Mouse (Mus musculus) CH12.LX (cell line): ENCODE results near the gene Cst12. TPM values are rescaled to one million over a fixed set of nuclear protein-coding genes. Genes with fewer than 3 reads are reported as not detected.

Source experiments
- DNase-seq: peaks from one replicate; pipeline ENCODE4 v3.0.0-alpha.2; 2013; ENCODE audit errors: extremely low read depth
- H3K27ac ChIP-seq: 2 replicates; pipeline ENCODE4 v1.5.1; 2012; ENCODE audit warnings: low read depth, mild to moderate bottlenecking, control low read depth, moderate library complexity; ENCODE audit not compliant: insufficient read depth
- H3K27me3 ChIP-seq: replicated peaks from 2 replicates; pipeline ENCODE3; 2012; ENCODE audit warnings: inconsistent platforms
- H3K36me3 ChIP-seq, 2 experiments: replicated peaks in 1 of 2; 2 replicates each; pipeline versions ENCODE3 to v1.6.1; 2012; ENCODE audit warnings: inconsistent platforms in 1 of 2, low read length in 1 of 2, mild to moderate bottlenecking in 1 of 2, mixed read lengths in 1 of 2, moderate library complexity in 1 of 2; ENCODE audit not compliant: control insufficient read depth in 1 of 2, insufficient read depth in 1 of 2
- H3K4me1 ChIP-seq, 2 experiments: 2 replicates each; pipeline ENCODE4 v1.6.1; 2012; ENCODE audit warnings: inconsistent platforms in 1 of 2, moderate library complexity in 1 of 2; ENCODE audit not compliant: insufficient read depth in 2 of 2, control insufficient read depth in 1 of 2
- H3K4me2 ChIP-seq: 2 replicates; pipeline ENCODE4 v1.6.1; 2012; ENCODE audit warnings: low read depth, mild to moderate bottlenecking, control low read depth; ENCODE audit not compliant: poor library complexity, insufficient read depth, severe bottlenecking
- H3K4me3 ChIP-seq, 3 experiments: fragments of 150-350 bp in 1 of 3; sonication (generic) in 1 of 3; replicated peaks in 1 of 3; 2 replicates each; pipeline versions ENCODE3 to v1.5.1; 2011 to 2012; ENCODE audit warnings: low read depth in 2 of 3, low read length in 2 of 3, mild to moderate bottlenecking in 2 of 3, moderate library complexity in 2 of 3, control low read depth in 1 of 3, improper control_type of control experiment in 1 of 3, inconsistent platforms in 1 of 3, mixed read lengths in 1 of 3; ENCODE audit not compliant: poor library complexity in 1 of 3
- H3K79me2 ChIP-seq: replicated peaks from 2 replicates; pipeline ENCODE4 v1.6.1; 2012; ENCODE audit warnings: mild to moderate bottlenecking, moderate library complexity; ENCODE audit not compliant: control insufficient read depth, poor library complexity, insufficient read depth, severe bottlenecking; ENCODE audit errors: extremely low read depth
- H3K9ac ChIP-seq: 2 replicates; pipeline ENCODE4 v1.6.1; 2012; ENCODE audit warnings: low read depth, mild to moderate bottlenecking, control low read depth, moderate library complexity; ENCODE audit not compliant: insufficient read depth
- H3K9me3 ChIP-seq: replicated peaks from 2 replicates; pipeline ENCODE3; 2012; ENCODE audit warnings: low read length, inconsistent platforms, mixed read lengths
- EP300 ChIP-seq: IDR thresholded peaks from 2 replicates; pipeline ENCODE4 v1.6.1; 2011; ENCODE audit warnings: low read length, improper control_type of control experiment
- ETS1 ChIP-seq: conservative IDR thresholded peaks from 2 replicates; pipeline ENCODE4 v1.6.1; 2012; ENCODE audit warnings: low read depth, mild to moderate bottlenecking, inconsistent platforms, low read length, improper control_type of control experiment, moderate library complexity
- GABPA ChIP-seq: IDR thresholded peaks from 2 replicates; pipeline ENCODE4 v1.6.1; 2012; ENCODE audit warnings: low read depth, low read length, improper control_type of control experiment, inconsistent platforms; ENCODE audit not compliant: insufficient replicate concordance
- JUN ChIP-seq: IDR thresholded peaks from 2 replicates; pipeline ENCODE4 v1.6.1; 2011; ENCODE audit warnings: low read depth, mild to moderate bottlenecking, low read length, improper control_type of control experiment, moderate library complexity; ENCODE audit not compliant: insufficient read depth
- MAFK ChIP-seq: IDR thresholded peaks from 2 replicates; pipeline ENCODE4 v1.6.1; 2011; ENCODE audit warnings: low read length, improper control_type of control experiment; ENCODE audit not compliant: insufficient replicate concordance
- MAZ ChIP-seq: IDR thresholded peaks from 2 replicates; pipeline ENCODE4 v1.6.1; 2012; ENCODE audit warnings: low read depth, mild to moderate bottlenecking, inconsistent platforms, low read length, improper control_type of control experiment, moderate library complexity
- POLR2AphosphoS2 ChIP-seq: IDR thresholded peaks from 2 replicates; pipeline ENCODE4 v1.6.1; 2011; ENCODE audit warnings: low read depth, low read length, improper control_type of control experiment
- RCOR1 ChIP-seq: conservative IDR thresholded peaks from 2 replicates; pipeline ENCODE4 v1.6.1; 2012; ENCODE audit warnings: low read depth, mild to moderate bottlenecking, inconsistent platforms, low read length, improper control_type of control experiment
- TBP ChIP-seq: conservative IDR thresholded peaks from 2 replicates; pipeline ENCODE4 v1.6.1; 2011; ENCODE audit warnings: low read depth, low read length, improper control_type of control experiment
- ZNF384 ChIP-seq: IDR thresholded peaks from 2 replicates; pipeline ENCODE4 v1.6.1; 2012; ENCODE audit warnings: low read depth, low read length, improper control_type of control experiment, inconsistent platforms
- dilution Hi-C: fragments of 300-500 bp; cut with MboI; formaldehyde crosslinking; loops from 2 replicates; pipeline ENCODE4 v1.14.3; 2020; ENCODE audit warnings: low sequenced_read_pairs; ENCODE audit not compliant: extremely low pct_unique_long_range_greater_than_20kb, extremely low pct_ligation_motif_present
- in situ Hi-C: fragments of 300-500 bp; cut with MboI; formaldehyde crosslinking; loops from 3 replicates; pipeline ENCODE4 v1.14.3; 2019; ENCODE audit warnings: low sequenced_read_pairs, low pct_ligation_motif_present, low pct_unique_long_range_greater_than_20kb, mixed read lengths
- polyA plus RNA-seq: library from polyadenylated mRNA; unstranded; fragments of >175 nt; gene quantifications from 2 replicates; pipeline ENCODE4 v1.2.1, GENCODE M21; 2012; ENCODE audit warnings: low read depth; ENCODE audit not compliant: insufficient read length
- total RNA-seq, 2 experiments: library from RNA; depleted of rRNA; stranded (reverse); fragments of 300-350 nt in 1 of 2; fragments of >200 nt in 1 of 2; gene quantifications; 2 replicates each; pipeline ENCODE4 v1.2.3; 2012 to 2014

Gene Cst12
- total and polyA plus RNA-seq, 3 experiments = not detected

- no peaks in the 10 kb centered on the region for H3K9me3 ChIP-seq
- H3K4me2 ChIP-seq = no peak overlapping the region
- no peaks in the 10 kb centered on the region for H3K4me1 ChIP-seq
- TF ChIP-seq JUN (no peak), MAZ (no peak), RCOR1 (no peak), ZNF384 (no peak), GABPA (no peak), EP300 (no peak), ETS1 (no peak), TBP (no peak), MAFK (no peak), POLR2AphosphoS2 (no peak)
- H3K79me2 ChIP-seq = no peaks in the 10 kb centered on the region
- no peak overlapping the region for H3K4me3 ChIP-seq
- no peak overlapping the region for H3K9ac ChIP-seq
- in situ Hi-C loops = no loop called here
- peaks cover 4% of the 10 kb centered on the region for H3K27me3 ChIP-seq
- no peak for DNase-seq
- H3K36me3 ChIP-seq = no peaks in the 10 kb centered on the region
- dilution Hi-C loops = no loop called here
- H3K27ac ChIP-seq = no peak overlapping the region
These were observed 50.1 kb downstream of the Cst12 start for GRCm38 (mm10) chr2:148839224-148839623.

Other genes starting within 250 kb of the Cst12 start
- gene Nxt1, start 116.8 kb upstream of the Cst12 start, total RNA-seq (2012; rRNA removed) = 68.2 and 84.7 TPM in 2 replicates
- 125 and 127 TPM in 2 replicates for gene Nxt1, start 116.8 kb upstream of the Cst12 start, total RNA-seq (2014; rRNA removed)
- 77.1 and 80.6 TPM in 2 replicates for gene Nxt1, start 116.8 kb upstream of the Cst12 start, polyA plus RNA-seq
- 7.3 and 9.5 TPM in 2 replicates for gene Gzf1, start 108.3 kb upstream of the Cst12 start, total RNA-seq (2012; rRNA removed)
- gene Gzf1, start 108.3 kb upstream of the Cst12 start, total RNA-seq (2014; rRNA removed) = 8.1 and 8.5 TPM in 2 replicates
- gene Gzf1, start 108.3 kb upstream of the Cst12 start, polyA plus RNA-seq = 5.5 and 5.8 TPM in 2 replicates
- 0.98 and 2.3 TPM in 2 replicates for gene Napb, start 56.9 kb upstream of the Cst12 start, total RNA-seq (2012; rRNA removed)
- 2.4 and 2.6 TPM in 2 replicates for gene Napb, start 56.9 kb upstream of the Cst12 start, total RNA-seq (2014; rRNA removed)
- gene Napb, start 56.9 kb upstream of the Cst12 start, polyA plus RNA-seq = 1.5 and 1.6 TPM in 2 replicates
- not detected in 2 replicates for gene Cstl1, start 39.0 kb upstream of the Cst12 start, total RNA-seq (2012; rRNA removed)
- not detected in 2 replicates for gene Cstl1, start 39.0 kb upstream of the Cst12 start, total RNA-seq (2014; rRNA removed)
- not detected in 2 replicates for gene Cstl1, start 39.0 kb upstream of the Cst12 start, polyA plus RNA-seq
- gene Cst11, start 17.9 kb upstream of the Cst12 start, total RNA-seq (2012; rRNA removed) = not detected in 2 replicates
- not detected in 2 replicates for gene Cst11, start 17.9 kb upstream of the Cst12 start, total RNA-seq (2014; rRNA removed)
- not detected in 2 replicates for gene Cst11, start 17.9 kb upstream of the Cst12 start, polyA plus RNA-seq
- gene 8030411F24Rik, start 7.4 kb upstream of the Cst12 start, total RNA-seq (2012; rRNA removed) = not detected in 2 replicates
- gene 8030411F24Rik, start 7.4 kb upstream of the Cst12 start, total RNA-seq (2014; rRNA removed) = not detected in 2 replicates
- not detected in 2 replicates for gene 8030411F24Rik, start 7.4 kb upstream of the Cst12 start, polyA plus RNA-seq
- gene Cst8, start 9.4 kb downstream of the Cst12 start, total RNA-seq (2012; rRNA removed) = not detected in 2 replicates
- not detected in 2 replicates for gene Cst8, start 9.4 kb downstream of the Cst12 start, total RNA-seq (2014; rRNA removed)
- gene Cst8, start 9.4 kb downstream of the Cst12 start, polyA plus RNA-seq = not detected in 2 replicates
- gene Cst13, start 30.7 kb downstream of the Cst12 start, total RNA-seq (2012; rRNA removed) = not detected in 2 replicates
- not detected in 2 replicates for gene Cst13, start 30.7 kb downstream of the Cst12 start, total RNA-seq (2014; rRNA removed)
- not detected in 2 replicates for gene Cst13, start 30.7 kb downstream of the Cst12 start, polyA plus RNA-seq
- not detected in 2 replicates for gene Cst9, start 45.8 kb downstream of the Cst12 start, total RNA-seq (2012; rRNA removed)
- gene Cst9, start 45.8 kb downstream of the Cst12 start, total RNA-seq (2014; rRNA removed) = not detected in 2 replicates
- gene Cst9, start 45.8 kb downstream of the Cst12 start, polyA plus RNA-seq = not detected in 2 replicates
- not detected in 2 replicates for gene 9230104L09Rik, start 75.7 kb downstream of the Cst12 start, total RNA-seq (2012; rRNA removed)
- gene 9230104L09Rik, start 75.7 kb downstream of the Cst12 start, total RNA-seq (2014; rRNA removed) = not detected in 2 replicates
- gene 9230104L09Rik, start 75.7 kb downstream of the Cst12 start, polyA plus RNA-seq = not detected in 2 replicates
- 228 and 231 TPM in 2 replicates for gene Cst3, start 86.3 kb downstream of the Cst12 start, total RNA-seq (2012; rRNA removed)
- 170 and 209 TPM in 2 replicates for gene Cst3, start 86.3 kb downstream of the Cst12 start, total RNA-seq (2014; rRNA removed)
- 139 and 156 TPM in 2 replicates for gene Cst3, start 86.3 kb downstream of the Cst12 start, polyA plus RNA-seq
- gene Gm1330, start 213.9 kb downstream of the Cst12 start, total RNA-seq (2012; rRNA removed) = not detected in 2 replicates
- not detected in 2 replicates for gene Gm1330, start 213.9 kb downstream of the Cst12 start, total RNA-seq (2014; rRNA removed)
- not detected in 2 replicates for gene Gm1330, start 213.9 kb downstream of the Cst12 start, polyA plus RNA-seq
- not detected in 2 replicates for gene Gm10750, start 227.9 kb downstream of the Cst12 start, total RNA-seq (2012; rRNA removed)
- gene Gm10750, start 227.9 kb downstream of the Cst12 start, total RNA-seq (2014; rRNA removed) = not detected in 2 replicates
- not detected in 2 replicates for gene Gm10750, start 227.9 kb downstream of the Cst12 start, polyA plus RNA-seq